Mouse (Mus musculus) intestine, embryonic 15.5 days (tissue): ENCODE data around the gene a. TPM values are rescaled to one million over a fixed set of nuclear protein-coding genes. Genes with fewer than 3 reads are reported as not detected.

Source experiments
- ATAC-seq: fragments of 200-750 bp; cut with Nextera tagmentation; 2 replicates; pipeline ENCODE4 v1.8.0; 2017; ENCODE audit warnings: moderate TSS enrichment, moderate library complexity
- H3K27ac ChIP-seq: fragments of 300-500 bp; sonication (generic); 2 replicates; pipeline ENCODE4 v1.5.1; 2015; ENCODE audit warnings: mild to moderate bottlenecking, inconsistent platforms
- H3K27me3 ChIP-seq: fragments of 300-500 bp; sonication (generic); replicated peaks from 2 replicates; pipeline ENCODE4 v1.6.1; 2015; ENCODE audit warnings: inconsistent platforms
- H3K36me3 ChIP-seq: fragments of 300-500 bp; sonication (generic); 2 replicates; pipeline ENCODE4 v1.6.1; 2015; ENCODE audit warnings: inconsistent platforms
- H3K4me1 ChIP-seq: fragments of 300-500 bp; sonication (generic); replicated peaks from 2 replicates; pipeline ENCODE4 v1.6.1; 2015; ENCODE audit warnings: inconsistent platforms
- H3K4me2 ChIP-seq: fragments of 300-500 bp; sonication (generic); replicated peaks from 2 replicates; pipeline ENCODE4 v1.6.1; 2015; ENCODE audit warnings: mild to moderate bottlenecking, inconsistent platforms
- H3K4me3 ChIP-seq: fragments of 300-500 bp; sonication (generic); replicated peaks from 2 replicates; pipeline ENCODE4 v1.5.1; 2015; ENCODE audit warnings: inconsistent platforms
- H3K9ac ChIP-seq: fragments of 300-500 bp; sonication (generic); 2 replicates; pipeline ENCODE4 v1.6.1; 2015; ENCODE audit warnings: inconsistent platforms
- H3K9me3 ChIP-seq: fragments of 300-500 bp; sonication (generic); 2 replicates; pipeline ENCODE4 v1.6.1; 2016; ENCODE audit warnings: inconsistent platforms
- WGBS: fragments of 180-500 bp; shearing (Covaris S2); methylation state at CpG from one replicate; pipeline ENCODE4 v1.1.7; 2015; 5-methylcytosine and 5-hydroxymethylcytosine counted together
- polyA plus RNA-seq: library from polyadenylated mRNA; unstranded; fragments of >200 nt; fragmentation: Nextera tagmentation; extraction: Ambion mirVana; gene quantifications from 2 replicates; pipeline ENCODE4 v1.2.1, GENCODE M21; 2015

a gene
- polyA plus RNA-seq, 1 experiment from 2014 or later, result 0.63 TPM

DNA sequence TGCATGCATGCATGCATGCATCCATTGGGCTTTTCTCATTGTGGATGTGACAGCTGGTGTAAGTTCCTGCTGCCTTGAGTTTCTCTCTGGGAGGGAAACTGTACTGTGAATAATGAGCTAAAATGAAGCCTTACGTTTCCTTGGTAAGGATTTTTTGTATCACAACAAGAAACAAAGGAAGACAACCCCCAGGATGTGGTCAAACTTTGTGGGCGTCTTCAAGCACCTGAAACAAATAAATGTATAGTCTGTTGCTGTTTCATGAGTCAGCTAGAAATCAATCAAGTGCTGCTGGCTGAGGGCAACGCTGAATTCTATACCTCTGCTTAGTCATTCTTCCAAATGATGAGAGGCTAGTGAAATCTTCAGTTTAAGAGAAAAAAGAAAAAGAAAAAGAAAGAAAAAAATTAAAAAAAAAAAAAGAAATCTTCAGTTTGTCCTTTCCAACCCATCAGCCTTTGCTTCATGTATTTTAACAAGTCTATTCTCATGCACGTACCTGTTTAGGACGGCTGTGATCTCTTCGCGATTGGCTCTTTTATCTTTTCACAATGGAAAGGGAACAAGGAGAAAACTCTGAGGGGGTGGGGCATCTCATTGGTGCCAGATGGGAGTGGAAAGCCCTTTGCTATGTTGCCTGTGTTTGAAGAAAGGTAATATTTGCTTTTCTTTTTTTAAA, 288.4 kb downstream of the a start:
- H3K4me1 ChIP-seq, result peaks cover 14% of the 10 kb centered on the region
- WGBS, result 37% methylated on average over 7 of the region's 7 CpGs
- no peak overlapping the region for H3K4me2 ChIP-seq

DNA sequence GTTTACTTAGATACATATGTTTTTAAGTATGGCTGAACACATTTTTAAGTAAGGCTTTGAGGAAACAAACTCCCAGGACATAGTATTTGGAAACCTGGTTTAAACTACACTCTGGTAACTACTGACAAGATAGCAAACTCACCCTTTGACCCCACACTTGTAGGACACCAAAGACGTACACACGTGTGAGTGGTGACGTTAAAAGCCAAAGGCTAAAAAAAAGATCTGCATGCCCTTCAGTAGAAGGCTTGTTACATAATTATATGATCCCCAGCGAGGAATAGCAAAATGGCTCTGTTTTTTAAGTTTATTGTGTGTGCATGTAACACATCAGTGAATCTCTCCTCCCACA, 289.0 kb downstream of the a start:
- no peak overlapping the region for H3K4me2 ChIP-seq
- no peak overlapping the region for H3K4me3 ChIP-seq
- no peak overlapping the region for H3K9ac ChIP-seq
- no peaks in the 10 kb centered on the region for H3K27me3 ChIP-seq
- no peak overlapping the region for H3K27ac ChIP-seq
- H3K9me3 ChIP-seq, result no peaks in the 10 kb centered on the region
- whole genome bisulfite sequencing, result 56% methylated on average over 4 of the region's 4 CpGs
- no peaks in the 10 kb centered on the region for H3K36me3 ChIP-seq
- ATAC-seq, result no peak
- peaks cover 9% of the 10 kb centered on the region for H3K4me1 ChIP-seq

More for the DNA sequence above, 288.4 kb downstream of the a start:
- Histone ChIP-seq H3K27ac (no peak overlapping the region), H3K27me3 (no peaks in the 10 kb centered on the region), H3K9ac (no peak overlapping the region), H3K36me3 (no peaks in the 10 kb centered on the region), H3K4me3 (no peak overlapping the region), H3K9me3 (no peaks in the 10 kb centered on the region)
- ATAC-seq, result no peak

DNA sequence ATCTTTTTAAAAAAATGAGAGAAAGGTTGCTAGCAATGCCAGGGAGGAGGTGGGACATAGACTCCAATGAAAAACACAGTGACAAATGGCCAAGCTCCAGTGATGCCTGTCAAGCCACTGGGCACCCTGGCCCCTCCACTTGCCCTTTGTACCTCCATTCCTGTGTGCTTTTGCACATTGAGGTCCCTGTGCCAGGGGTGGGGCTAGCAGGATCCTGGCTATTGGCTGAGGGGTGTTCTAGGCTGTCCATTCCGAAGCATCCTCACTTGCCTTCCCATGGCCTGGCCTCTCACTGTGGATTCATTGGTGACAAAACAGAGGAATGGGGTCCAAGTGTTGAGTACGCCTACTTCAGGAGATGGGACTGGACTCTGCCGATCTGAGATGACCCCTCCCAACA, 289.9 kb downstream of the a start:
- no peaks in the 10 kb centered on the region for H3K27me3 ChIP-seq
- WGBS, result 86% methylated on average over 3 of the region's 3 CpGs
- no peak for ATAC-seq
- H3K9me3 ChIP-seq, result no peaks in the 10 kb centered on the region
- no peaks in the 10 kb centered on the region for H3K36me3 ChIP-seq
- H3K4me3 ChIP-seq, result no peak overlapping the region
- no peak overlapping the region for H3K9ac ChIP-seq
- H3K27ac ChIP-seq, result no peak overlapping the region
- no peak overlapping the region for H3K4me2 ChIP-seq
- H3K4me1 ChIP-seq, result 0 out of 2 replicates have a peak, but pooled peaks cover 3% of the 10 kb centered on the region

DNA sequence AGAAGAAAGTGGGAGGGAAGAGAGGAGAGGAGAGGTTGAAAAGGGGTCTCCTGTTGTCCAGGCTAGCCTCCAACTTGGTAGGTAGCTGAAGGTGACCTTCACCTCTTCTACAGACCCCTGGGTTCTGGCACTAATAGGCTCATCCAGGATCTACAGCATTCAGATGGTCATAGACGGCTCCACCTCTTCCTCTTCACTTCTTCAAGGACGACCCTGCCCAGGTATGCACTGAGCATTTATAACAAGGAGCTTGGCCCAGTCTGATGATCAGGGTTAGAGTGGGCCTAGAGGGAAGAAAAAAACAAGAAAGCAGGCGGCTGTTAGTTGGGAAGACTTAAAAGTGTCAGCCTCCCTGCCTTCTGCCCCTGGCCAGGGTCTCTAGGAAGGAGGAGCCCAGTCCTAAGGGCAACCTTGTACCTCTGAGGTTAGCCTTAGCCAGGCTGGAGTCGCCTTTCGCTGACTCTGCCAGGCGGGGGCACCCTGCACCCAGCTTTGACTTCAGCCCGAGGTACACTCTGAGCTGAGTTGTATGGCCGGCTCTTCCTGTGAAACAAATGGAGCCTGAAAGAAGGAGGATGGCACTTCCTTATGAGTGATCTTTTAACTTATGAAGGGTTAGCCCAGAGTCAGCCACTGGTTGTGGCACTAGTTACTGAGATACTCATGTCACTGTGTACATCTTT, 291.1 kb downstream of the a start:
- no peak overlapping the region for H3K9ac ChIP-seq
- ATAC-seq, result peak; percentile 91

DNA sequence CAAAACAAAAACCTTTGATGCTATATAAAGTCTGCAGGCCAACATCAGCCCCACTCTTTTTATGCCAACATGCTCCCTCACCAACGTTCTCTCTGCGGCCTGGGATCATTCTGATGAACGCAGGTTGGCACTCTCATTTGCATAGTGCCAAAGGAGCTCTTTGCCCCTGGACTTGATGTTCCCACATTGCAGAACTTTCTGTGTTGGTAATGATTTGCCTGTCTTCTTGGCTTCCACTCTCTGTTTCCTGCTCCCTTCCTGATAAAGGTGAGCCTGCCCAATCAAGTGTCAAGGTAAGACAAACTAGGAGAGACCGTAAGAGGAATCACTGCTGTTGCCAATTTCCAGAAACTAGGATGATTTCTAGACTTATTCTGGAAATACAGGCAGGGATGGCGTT, 293.3 kb downstream of the a start:
- Histone ChIP-seq H3K9ac (no peak overlapping the region), H3K27ac (no peak overlapping the region), H3K36me3 (no peaks in the 10 kb centered on the region), H3K27me3 (no peaks in the 10 kb centered on the region), H3K9me3 (no peaks in the 10 kb centered on the region), H3K4me1 (0 out of 2 replicates have a peak, but pooled peaks cover 3% of the 10 kb centered on the region), H3K4me3 (no peak overlapping the region), H3K4me2 (no peak overlapping the region)
- 86% methylated on average over 5 of the region's 5 CpGs for WGBS
- no peak for ATAC-seq

More for the DNA sequence above, 291.1 kb downstream of the a start:
- Histone ChIP-seq H3K27me3 (no peaks in the 10 kb centered on the region), H3K4me3 (no peak overlapping the region), H3K36me3 (no peaks in the 10 kb centered on the region), H3K4me1 (0 out of 2 replicates have a peak, but pooled peaks cover 3% of the 10 kb centered on the region), H3K27ac (no peak overlapping the region), H3K4me2 (no peak overlapping the region), H3K9me3 (no peaks in the 10 kb centered on the region)
- WGBS, result 18% methylated on average over 8 of the region's 8 CpGs

DNA sequence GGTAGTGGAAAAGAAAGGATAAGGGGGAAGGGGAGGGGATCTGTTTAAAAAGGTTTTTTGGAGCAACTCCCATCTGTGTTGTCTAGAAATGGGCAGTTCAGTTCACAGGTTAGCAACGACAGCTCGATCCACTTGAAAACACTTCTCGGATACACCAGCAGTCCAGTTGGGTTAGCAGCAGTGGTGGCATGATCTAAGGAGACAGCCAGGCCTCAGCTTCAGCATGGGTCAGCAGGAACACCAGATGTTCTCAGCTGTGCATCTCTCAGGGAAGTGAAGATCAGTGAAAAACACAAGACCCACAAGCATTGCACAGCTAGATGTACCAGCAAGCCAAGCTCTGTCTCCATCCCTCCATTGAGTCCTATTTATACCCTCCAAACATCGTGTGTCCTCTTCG, 295.1 kb downstream of the a start:
- Histone ChIP-seq H3K4me2 (no peak overlapping the region), H3K9ac (no peak overlapping the region), H3K4me1 (0 out of 2 replicates have a peak, but pooled peaks cover 3% of the 10 kb centered on the region), H3K27ac (no peak overlapping the region), H3K9me3 (no peaks in the 10 kb centered on the region), H3K36me3 (no peaks in the 10 kb centered on the region), H3K4me3 (no peak overlapping the region), H3K27me3 (no peaks in the 10 kb centered on the region)
- no peak for ATAC-seq
- 82% methylated on average over 5 of the region's 5 CpGs for WGBS

DNA sequence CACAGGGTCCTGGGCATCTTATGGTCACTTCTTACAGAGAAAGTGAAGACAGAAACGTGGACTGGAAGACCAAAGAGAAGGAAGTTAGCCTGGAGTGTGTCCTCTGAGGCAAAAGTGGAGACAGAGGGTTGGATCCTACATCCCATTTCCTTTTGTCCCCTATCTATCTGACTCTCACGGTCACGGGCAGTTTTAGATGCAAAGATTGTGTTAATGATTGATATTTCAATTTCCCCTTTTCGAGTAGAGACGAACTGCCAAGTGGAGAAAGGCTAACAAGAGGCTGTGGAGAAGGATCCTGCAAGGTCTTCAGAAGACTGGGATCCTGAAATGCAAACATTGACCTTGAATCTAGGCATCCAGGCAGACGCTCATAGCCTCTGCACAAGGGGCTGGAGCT, 297.1 kb downstream of the a start:
- Histone ChIP-seq H3K27ac (no peak overlapping the region), H3K9ac (no peak overlapping the region), H3K27me3 (no peaks in the 10 kb centered on the region), H3K9me3 (no peaks in the 10 kb centered on the region), H3K4me1 (0 out of 2 replicates have a peak, but pooled peaks cover 3% of the 10 kb centered on the region), H3K4me2 (no peak overlapping the region), H3K36me3 (no peaks in the 10 kb centered on the region), H3K4me3 (no peak overlapping the region)
- no peak for ATAC-seq
- 65% methylated on average over 6 of the region's 6 CpGs for WGBS

DNA sequence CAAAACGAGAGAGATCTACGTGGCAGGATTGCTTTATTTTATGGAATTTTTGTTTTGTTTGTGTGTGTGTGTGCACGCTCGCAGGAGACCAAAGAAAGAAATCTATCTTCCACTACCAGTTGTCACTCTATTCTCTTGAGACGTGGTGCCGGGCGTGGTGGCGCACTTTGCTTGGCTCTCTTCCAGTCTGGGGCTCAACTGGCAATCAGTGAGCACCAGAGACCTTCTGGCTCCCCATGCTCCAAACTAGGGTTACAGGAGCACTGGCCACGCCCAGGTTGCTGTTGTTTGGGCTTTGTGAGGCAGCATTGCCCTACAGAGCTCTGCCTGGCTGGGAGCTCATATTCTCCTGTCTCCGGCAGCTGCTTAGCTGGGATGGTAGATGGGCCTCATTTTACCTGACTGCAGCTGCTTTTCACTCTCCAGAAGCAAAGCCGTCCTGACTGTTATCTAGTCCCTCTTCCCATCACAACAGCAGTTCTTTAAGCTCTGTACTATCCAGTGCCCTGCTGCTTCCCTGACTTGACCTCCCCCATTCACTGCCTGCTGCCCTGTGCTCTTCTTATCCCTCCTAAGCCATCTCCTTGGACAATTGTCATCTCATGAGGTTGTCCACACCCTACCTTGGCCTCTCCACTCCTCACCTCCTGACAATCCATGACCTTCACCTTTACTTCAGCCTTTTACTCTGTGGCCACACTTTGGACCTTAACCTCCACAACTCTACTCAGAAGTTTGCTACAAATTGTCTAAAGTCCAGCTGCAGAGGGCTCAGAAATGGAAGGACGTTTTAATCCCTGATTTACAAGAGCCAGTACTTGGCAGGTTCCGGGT, 299.9 kb downstream of the a start:
- Histone ChIP-seq H3K4me1 (0 out of 2 replicates have a peak, but pooled peaks cover 3% of the 10 kb centered on the region), H3K9ac (no peak overlapping the region), H3K27me3 (no peaks in the 10 kb centered on the region), H3K4me2 (no peak overlapping the region), H3K4me3 (no peak overlapping the region), H3K36me3 (no peaks in the 10 kb centered on the region), H3K27ac (no peak overlapping the region), H3K9me3 (no peaks in the 10 kb centered on the region)
- WGBS, result 67% methylated on average over 13 of the region's 13 CpGs
- peak; percentile 45; the same call in 1 of the 2 replicates for ATAC-seq

DNA sequence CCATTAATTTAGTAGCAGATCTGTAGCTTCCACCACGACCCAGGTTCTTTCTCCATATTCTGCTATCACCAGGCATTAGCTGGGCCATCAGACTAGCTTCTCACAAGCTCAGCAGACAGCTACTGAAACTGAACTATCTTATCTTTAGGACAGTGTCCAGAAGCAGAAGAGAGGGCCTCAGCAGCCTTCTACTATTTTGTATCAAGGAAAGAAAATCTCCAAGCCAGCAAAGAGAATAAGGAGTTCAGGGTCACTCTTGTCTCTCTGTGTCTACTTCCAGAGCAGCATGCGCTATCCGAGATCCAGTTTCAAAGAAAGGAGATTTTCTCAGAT, 300.5 kb downstream of the a start:
- WGBS, result 83% methylated on average over 3 of the region's 3 CpGs
- Histone ChIP-seq H3K9me3 (no peaks in the 10 kb centered on the region), H3K4me3 (no peak overlapping the region), H3K4me2 (no peak overlapping the region), H3K27ac (no peak overlapping the region), H3K4me1 (0 out of 2 replicates have a peak, but pooled peaks cover 3% of the 10 kb centered on the region), H3K36me3 (no peaks in the 10 kb centered on the region), H3K27me3 (no peaks in the 10 kb centered on the region), H3K9ac (no peak overlapping the region)
- no peak for ATAC-seq

DNA sequence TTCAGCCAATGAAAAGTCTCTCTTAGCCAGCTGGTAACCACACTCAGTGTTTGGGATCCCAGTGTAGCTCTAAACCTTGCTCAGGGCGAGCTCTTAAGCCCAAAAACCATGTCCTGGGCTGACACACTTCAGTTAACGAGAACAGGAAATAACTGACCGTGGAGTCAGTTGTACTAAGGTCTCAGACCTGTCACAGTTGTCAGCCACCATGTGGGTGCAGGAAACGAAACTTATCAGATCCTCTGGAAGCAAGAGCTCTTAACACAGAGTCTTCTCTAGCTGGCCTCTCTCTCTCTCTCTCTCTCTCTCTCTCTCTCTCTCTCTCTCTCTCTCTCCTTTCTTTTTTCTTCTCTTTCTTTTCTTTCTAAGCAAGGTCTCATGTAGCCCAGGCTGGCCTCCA, 302.2 kb downstream of the a start:
- H3K4me3 ChIP-seq, result no peak overlapping the region
- H3K36me3 ChIP-seq, result no peaks in the 10 kb centered on the region
- H3K9me3 ChIP-seq, result no peaks in the 10 kb centered on the region
- no peak overlapping the region for H3K9ac ChIP-seq
- H3K27ac ChIP-seq, result no peak overlapping the region
- ATAC-seq, result no peak
- H3K27me3 ChIP-seq, result no peaks in the 10 kb centered on the region
- no peak overlapping the region for H3K4me2 ChIP-seq
- H3K4me1 ChIP-seq, result 0 out of 2 replicates have a peak, but pooled peaks cover 3% of the 10 kb centered on the region
- 59% methylated on average over 4 of the region's 4 CpGs for WGBS

DNA sequence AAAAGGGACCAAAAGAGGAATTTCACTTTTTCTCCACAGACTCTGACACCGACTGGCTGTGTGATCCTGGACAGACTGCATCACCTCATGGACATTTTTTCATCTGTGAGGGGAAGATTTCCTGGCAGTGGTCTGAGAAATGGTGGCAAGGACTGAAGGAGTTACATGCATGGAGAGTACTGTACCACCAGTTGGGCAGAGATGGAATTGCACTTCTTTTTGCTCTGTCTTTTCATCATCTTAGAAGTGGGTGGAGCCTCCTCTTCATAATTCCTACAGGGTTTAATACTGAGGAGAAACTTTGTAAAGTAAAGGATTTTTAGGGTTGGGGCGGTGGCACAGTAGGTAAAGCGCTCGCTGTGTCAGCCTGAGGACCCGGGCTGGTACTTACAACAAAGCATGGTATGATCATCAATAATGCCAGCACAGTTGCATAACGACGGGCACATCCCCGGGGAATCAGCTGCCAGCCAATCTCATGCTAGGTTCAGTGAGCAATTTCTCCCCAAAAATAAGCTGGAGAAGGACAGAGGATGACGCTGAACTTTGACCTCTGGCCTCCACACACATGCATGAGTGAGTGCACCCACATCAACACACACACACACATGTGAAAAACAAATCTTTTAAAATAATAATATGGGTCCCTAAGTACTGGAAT, 307.6 kb downstream of the a start:
- no peaks in the 10 kb centered on the region for H3K9me3 ChIP-seq
- no peaks in the 10 kb centered on the region for H3K27me3 ChIP-seq
- no peak for ATAC-seq
- no peak overlapping the region for H3K4me3 ChIP-seq
- no peak overlapping the region for H3K27ac ChIP-seq
- no peak overlapping the region for H3K4me2 ChIP-seq
- 82% methylated on average over 9 of the region's 9 CpGs for WGBS
- H3K36me3 ChIP-seq, result no peaks in the 10 kb centered on the region
- no peak overlapping the region for H3K9ac ChIP-seq
- no peaks in the 10 kb centered on the region for H3K4me1 ChIP-seq

DNA sequence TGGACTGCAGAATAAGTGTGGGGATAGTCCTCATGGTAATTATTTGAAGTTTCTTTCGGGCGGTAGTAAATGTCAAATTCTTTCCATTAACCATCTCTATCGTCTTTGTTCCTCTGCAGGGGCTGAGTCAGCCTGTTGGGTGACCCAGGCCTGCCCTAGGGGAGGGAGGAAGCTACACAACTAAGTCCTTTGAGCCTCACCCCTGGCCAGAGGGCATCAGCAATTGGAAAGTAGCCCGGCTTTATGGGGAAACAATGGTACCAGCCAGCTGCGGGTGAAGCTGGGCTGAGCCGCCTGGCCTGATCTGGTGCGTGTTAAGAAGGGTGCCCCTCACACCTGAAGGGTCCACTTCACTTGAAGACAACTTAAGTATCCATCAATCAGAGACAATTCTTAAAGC, 308.2 kb downstream of the a start:
- Histone ChIP-seq H3K27me3 (no peaks in the 10 kb centered on the region), H3K9ac (no peak overlapping the region), H3K9me3 (no peaks in the 10 kb centered on the region), H3K36me3 (no peaks in the 10 kb centered on the region), H3K27ac (peak overlapping the region; percentile 73; the same call in 1 of the 2 replicates), H3K4me2 (no peak overlapping the region), H3K4me3 (no peak overlapping the region), H3K4me1 (no peaks in the 10 kb centered on the region)
- no peak for ATAC-seq
- WGBS, result 67% methylated on average over 7 of the region's 7 CpGs
